Mouse (Mus musculus) intestine, postnatal 0 days (tissue): ENCODE results near the gene Aco2. TPM values are rescaled to one million over a fixed set of nuclear protein-coding genes. Genes with fewer than 3 reads are reported as not detected.

Experiments
- ATAC-seq: fragments of 200-750 bp; cut with Nextera tagmentation; 2 replicates; pipeline ENCODE4 v1.8.0; 2017; ENCODE audit warnings: mild to moderate bottlenecking, moderate TSS enrichment, moderate library complexity
- H3K27ac ChIP-seq: fragments of 300-500 bp; sonication (generic); 2 replicates; pipeline ENCODE4 v1.5.1; 2014; ENCODE audit warnings: mild to moderate bottlenecking, low read depth, low read length, moderate library complexity
- H3K27me3 ChIP-seq: fragments of 300-500 bp; sonication (generic); replicated peaks from 2 replicates; pipeline ENCODE4 v1.6.1; 2014; ENCODE audit warnings: low read length, mixed read lengths; ENCODE audit not compliant: control insufficient read depth, insufficient read depth
- H3K36me3 ChIP-seq: fragments of 300-500 bp; sonication (generic); 2 replicates; pipeline ENCODE4 v1.6.1; 2014; ENCODE audit warnings: mild to moderate bottlenecking, moderate library complexity; ENCODE audit not compliant: control insufficient read depth, insufficient read depth
- H3K4me1 ChIP-seq: fragments of 300-500 bp; sonication (generic); replicated peaks from 2 replicates; pipeline ENCODE4 v1.6.1; 2014; ENCODE audit warnings: antibody characterized with exemption, low read length, mixed read lengths; ENCODE audit not compliant: control insufficient read depth, insufficient read depth
- H3K4me2 ChIP-seq: fragments of 300-500 bp; sonication (generic); replicated peaks from 2 replicates; pipeline ENCODE4 v1.6.1; 2014; ENCODE audit warnings: low read depth, mild to moderate bottlenecking, moderate library complexity
- H3K4me3 ChIP-seq: fragments of 300-500 bp; sonication (generic); 2 replicates; pipeline ENCODE4 v1.5.1; 2014; ENCODE audit warnings: low read depth, low read length
- H3K9ac ChIP-seq: fragments of 300-500 bp; sonication (generic); 2 replicates; pipeline ENCODE4 v1.6.1; 2014; ENCODE audit warnings: mild to moderate bottlenecking, low read depth, low read length
- H3K9me3 ChIP-seq: fragments of 300-500 bp; sonication (generic); 2 replicates; pipeline ENCODE4 v1.6.1; 2016; ENCODE audit warnings: mixed run types; ENCODE audit not compliant: control insufficient read depth
- CTCF ChIP-seq: sonication (generic); IDR thresholded peaks from 2 replicates; pipeline ENCODE4 v1.5.1; 2016; ENCODE audit warnings: low read depth, mild to moderate bottlenecking, control low read depth, antibody characterized with exemption, moderate library complexity
- WGBS: fragments of 180-500 bp; shearing (Covaris S2); extraction: QIAGEN DNeasy Blood & Tissue Kit; methylation state at CpG from one replicate; pipeline ENCODE4 v1.1.7; 2014; 5-methylcytosine and 5-hydroxymethylcytosine counted together
- polyA plus RNA-seq: library from polyadenylated mRNA; unstranded; fragments of >200 nt; fragmentation: Nextera tagmentation; extraction: Ambion mirVana; gene quantifications from 2 replicates; pipeline ENCODE4 v1.2.1, GENCODE M21; 2015

Gene Aco2
- polyA plus RNA-seq, 1 experiment from 2014 or later: 209 TPM

GRCm38 (mm10) chr15:81860471-81861135 is 11.5 kb upstream of the Aco2 start:
- WGBS: 24% methylated on average over 8 of the region's 8 CpGs
- no peak for TF ChIP-seq CTCF
- Histone ChIP-seq H3K27me3 (no peaks in the 10 kb centered on the region), H3K9ac (no peak overlapping the region), H3K9me3 (no peaks in the 10 kb centered on the region), H3K27ac (peak overlapping the region; percentile 55; the same call in 1 of the 2 replicates), H3K36me3 (peaks cover 17% of the 10 kb centered on the region), H3K4me3 (peak overlapping the region; percentile 84; the same call in 1 of the 2 replicates), H3K4me1 (no peaks in the 10 kb centered on the region), H3K4me2 (peak overlapping the region; percentile 65)
- ATAC-seq: no peak

DNA sequence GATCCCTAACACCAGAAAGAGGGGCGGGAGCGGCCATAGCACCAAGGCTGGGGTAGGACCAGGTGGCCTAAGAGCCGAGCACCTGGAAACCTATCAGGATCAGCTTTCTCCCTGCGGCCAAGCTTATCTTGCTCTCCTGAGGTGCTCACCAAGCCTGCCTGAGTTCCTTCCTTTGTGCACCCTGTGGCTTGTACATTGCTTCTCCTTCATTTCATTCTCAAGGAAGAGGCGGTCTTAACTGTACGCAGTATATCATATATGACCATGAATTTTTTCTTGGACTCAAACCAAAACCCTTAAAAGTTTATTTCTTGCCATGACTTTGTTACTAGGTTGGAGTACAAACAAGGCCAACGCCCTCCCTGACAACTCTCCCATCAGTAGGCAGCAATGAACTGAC is 7.9 kb upstream of the Aco2 start:
- no peak overlapping the region for H3K9ac ChIP-seq
- no peak for ATAC-seq
- H3K4me2 ChIP-seq: no peak overlapping the region
- H3K4me1 ChIP-seq: no peaks in the 10 kb centered on the region
- no peaks in the 10 kb centered on the region for H3K27me3 ChIP-seq
- no peak overlapping the region for H3K4me3 ChIP-seq
- no peak overlapping the region for H3K27ac ChIP-seq
- TF ChIP-seq CTCF: no peak
- 86% methylated on average over 7 of the region's 7 CpGs for WGBS
- H3K36me3 ChIP-seq: peaks cover 53% of the 10 kb centered on the region
- no peaks in the 10 kb centered on the region for H3K9me3 ChIP-seq

DNA sequence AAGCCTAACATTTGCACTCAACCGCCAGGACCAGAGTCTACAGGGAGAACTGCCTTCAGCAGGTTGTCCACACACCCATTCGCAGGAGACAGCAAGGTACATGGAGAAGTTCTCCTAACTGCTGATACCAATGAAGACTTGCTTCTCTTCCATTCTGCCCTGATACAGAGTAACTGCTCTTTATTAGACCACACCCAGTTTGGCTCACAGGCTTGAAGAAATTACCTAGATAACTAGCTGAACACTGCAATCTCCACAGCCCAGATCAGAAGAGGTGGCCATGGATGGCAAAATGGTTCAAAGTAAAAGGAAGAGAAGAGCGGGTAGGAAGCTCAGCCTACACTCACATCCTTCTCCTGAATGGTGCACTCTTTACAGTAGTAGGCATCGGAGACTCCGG is 2.1 kb upstream of the Aco2 start:
- H3K36me3 ChIP-seq: peaks cover 54% of the 10 kb centered on the region
- H3K27me3 ChIP-seq: no peaks in the 10 kb centered on the region
- H3K27ac ChIP-seq: no peak overlapping the region
- no peak overlapping the region for H3K4me2 ChIP-seq
- no peak overlapping the region for H3K4me3 ChIP-seq
- H3K4me1 ChIP-seq: 0 out of 2 replicates have a peak, but pooled peaks cover 8% of the 10 kb centered on the region
- no peaks in the 10 kb centered on the region for H3K9me3 ChIP-seq
- TF ChIP-seq CTCF: no peak
- no peak for ATAC-seq
- WGBS: 94% methylated on average over 5 of the region's 5 CpGs
- no peak overlapping the region for H3K9ac ChIP-seq

DNA sequence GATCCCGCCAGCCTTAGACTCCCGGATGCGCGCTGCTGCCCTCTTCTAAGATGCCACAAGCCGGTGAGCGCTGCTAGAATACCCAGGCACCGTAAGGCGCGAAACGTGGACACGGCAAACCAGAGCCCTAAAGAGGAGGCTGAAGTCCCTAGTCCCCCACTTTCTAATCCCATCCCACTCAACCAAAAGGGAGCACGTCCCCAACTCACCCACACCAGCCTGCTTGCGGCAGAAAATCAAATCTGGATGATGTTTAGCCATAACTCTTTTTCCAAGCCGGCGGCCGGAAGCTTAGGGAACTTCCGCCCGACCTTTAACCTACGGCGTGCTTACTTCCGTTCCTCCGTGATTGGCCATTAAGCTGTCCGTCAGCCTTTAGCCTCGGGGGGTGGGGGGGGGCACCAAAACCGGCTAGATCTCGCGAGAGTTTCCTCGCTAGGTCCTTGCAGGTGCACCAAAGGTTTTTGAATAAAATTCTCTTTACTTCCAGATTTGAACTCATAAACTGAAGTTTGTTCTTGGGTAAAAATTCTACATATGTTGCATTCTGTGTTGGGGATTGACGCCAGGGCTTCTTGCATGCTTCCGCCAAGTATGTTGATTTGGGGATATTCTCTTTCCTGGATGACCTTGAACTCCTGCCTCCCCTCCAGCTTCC is 376 bp upstream of the Aco2 start, which contains the start of gene Phf5a:
Phf5a (minus strand) TSS at position 308 of the 658 bp plus-strand sequence.
- peak within 1 kb of the TSS; percentile 89 for H3K9ac ChIP-seq
- peak within 1 kb of the TSS; percentile 100 for H3K4me3 ChIP-seq
- no peaks in the 10 kb centered on the region for H3K9me3 ChIP-seq
- TF ChIP-seq CTCF: no peak
- peak within 1 kb of the TSS; percentile 79 for H3K4me2 ChIP-seq
- no peaks in the 10 kb centered on the region for H3K27me3 ChIP-seq
- H3K4me1 ChIP-seq: 0 out of 2 replicates have a peak, but pooled peaks cover 8% of the 10 kb centered on the region
- peak; percentile 94 for ATAC-seq
- WGBS: under 1% methylated on average over 30 of the region's 30 CpGs
- peaks cover 37% of the 10 kb centered on the region for H3K36me3 ChIP-seq
- H3K27ac ChIP-seq: peak within 1 kb of the TSS; percentile 94

DNA sequence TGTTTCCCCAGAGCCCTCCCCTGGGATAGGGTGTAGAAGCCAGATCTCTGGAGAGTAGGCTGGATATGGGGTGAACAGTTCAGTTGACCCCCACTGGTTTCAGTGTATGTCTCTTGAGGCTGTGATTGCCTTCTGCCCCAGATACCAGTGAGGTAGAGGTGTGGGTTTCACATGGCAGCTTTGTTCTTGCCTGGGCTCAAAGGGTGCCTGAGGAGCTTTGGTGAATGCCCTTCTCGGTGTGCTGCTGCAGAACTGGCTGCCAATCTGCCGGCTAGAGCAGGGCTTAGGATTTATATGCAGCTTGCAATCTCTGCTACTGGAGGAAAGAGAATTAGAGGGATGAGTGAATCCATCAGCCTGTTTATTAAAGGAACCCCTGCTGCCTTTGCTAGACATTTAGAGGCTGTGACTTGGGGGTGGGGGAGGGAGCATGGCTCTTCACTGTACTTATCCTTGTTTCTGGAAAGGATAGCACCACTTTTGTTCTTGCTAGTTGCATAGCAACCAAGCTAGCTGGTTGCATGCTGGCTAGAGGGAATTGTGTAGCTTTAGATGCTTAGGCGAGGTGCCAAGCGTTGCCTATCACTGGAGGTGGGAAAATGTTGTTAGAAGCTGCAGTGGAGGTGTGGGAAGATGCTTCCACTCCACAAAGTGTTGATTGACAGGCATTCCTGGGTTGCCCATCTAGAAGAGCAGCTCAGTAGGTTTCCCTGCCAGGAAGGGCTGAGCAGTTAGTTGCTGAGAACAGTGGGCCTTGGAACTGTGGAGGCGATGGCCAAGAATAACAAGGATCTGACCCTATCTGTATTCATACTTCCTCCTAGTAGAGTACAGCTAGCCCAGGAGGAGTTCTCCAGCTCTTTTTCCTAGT is 7.7 kb downstream of the Aco2 start:
- Histone ChIP-seq H3K9me3 (no peaks in the 10 kb centered on the region), H3K9ac (no peak overlapping the region), H3K4me1 (0 out of 2 replicates have a peak, but pooled peaks cover 3% of the 10 kb centered on the region), H3K4me2 (no peak overlapping the region), H3K4me3 (no peak overlapping the region), H3K27ac (no peak overlapping the region), H3K36me3 (no peaks in the 10 kb centered on the region), H3K27me3 (no peaks in the 10 kb centered on the region)
- WGBS: 79% methylated on average over 5 of the region's 5 CpGs
- ATAC-seq: no peak
- TF ChIP-seq CTCF: no peak

- H3K27ac ChIP-seq: peak overlapping the region; percentile 58
- TF ChIP-seq CTCF: no peak
- H3K9me3 ChIP-seq: no peaks in the 10 kb centered on the region
- H3K36me3 ChIP-seq: no peaks in the 10 kb centered on the region
- H3K4me2 ChIP-seq: no peak overlapping the region
- WGBS: 49% methylated on average over 3 of the region's 3 CpGs
- no peaks in the 10 kb centered on the region for H3K27me3 ChIP-seq
- no peak overlapping the region for H3K9ac ChIP-seq
- H3K4me3 ChIP-seq: no peak overlapping the region
- ATAC-seq: peak; percentile 83
- 0 out of 2 replicates have a peak, but pooled peaks cover 3% of the 10 kb centered on the region for H3K4me1 ChIP-seq
Observed at GRCm38 (mm10) chr15:81882348-81882747, 10.2 kb downstream of the Aco2 start.
